Mouse (Mus musculus) mouse trophoblast stem cell (cell line): ENCODE measurements around the gene Rfx3.

Source experiments
- in situ Hi-C, 2 experiments: fragments of 300-500 bp; cut with MseI, MboI; formaldehyde crosslinking; loops; 2 replicates in 1 of 2; 3 replicates in 1 of 2; pipeline ENCODE4 v1.15.1; 2025

The Rfx3 gene

GRCm38 (mm10) chr19:27905976-27906375, 105.0 kb downstream of the Rfx3 start:
- in situ Hi-C loops = no loop called here

- in situ Hi-C loops = no loop called here
These were observed 105.8 kb downstream of the Rfx3 start for GRCm38 (mm10) chr19:27905172-27905571.

- in situ Hi-C loops = no loop called here
These were observed 106.3 kb downstream of the Rfx3 start for GRCm38 (mm10) chr19:27904655-27905054.

GRCm38 (mm10) chr19:27904209-27904608, 106.8 kb downstream of the Rfx3 start:
- in situ Hi-C loops = no loop called here

GRCm38 (mm10) chr19:27902601-27903000, 108.4 kb downstream of the Rfx3 start:
- in situ Hi-C loops = no loop called here

GRCm38 (mm10) chr19:27901693-27902092, 109.3 kb downstream of the Rfx3 start:
- in situ Hi-C loops = no loop called here

- in situ Hi-C loops = no loop called here
These were observed 126.4 kb downstream of the Rfx3 start for GRCm38 (mm10) chr19:27884520-27884919.

GRCm38 (mm10) chr19:27877429-27877828, 133.5 kb downstream of the Rfx3 start:
- in situ Hi-C loops = no loop called here

GRCm38 (mm10) chr19:27870794-27871193, 140.2 kb downstream of the Rfx3 start:
- in situ Hi-C loops = no loop called here

GRCm38 (mm10) chr19:27859641-27860040, 151.3 kb downstream of the Rfx3 start:
- in situ Hi-C loops = no loop called here

- in situ Hi-C loops = no loop called here
These were observed 162.0 kb downstream of the Rfx3 start for GRCm38 (mm10) chr19:27848946-27849345.

GRCm38 (mm10) chr19:27847055-27847454, 163.9 kb downstream of the Rfx3 start:
- in situ Hi-C loops = no loop called here

GRCm38 (mm10) chr19:27838635-27839034, 172.3 kb downstream of the Rfx3 start:
- in situ Hi-C loops = no loop called here

GRCm38 (mm10) chr19:27838041-27838440, 172.9 kb downstream of the Rfx3 start:
- in situ Hi-C loops = no loop called here

- in situ Hi-C loops = no loop called here
These were observed 178.5 kb downstream of the Rfx3 start for GRCm38 (mm10) chr19:27832448-27832847.

- in situ Hi-C loops = no loop called here
These were observed 182.7 kb downstream of the Rfx3 start for GRCm38 (mm10) chr19:27828316-27828715.

- in situ Hi-C loops = no loop called here
These were observed 193.3 kb downstream of the Rfx3 start for GRCm38 (mm10) chr19:27817661-27818060.

- in situ Hi-C loops = no loop called here
These were observed 230.9 kb downstream of the Rfx3 start for GRCm38 (mm10) chr19:27780030-27780429.

GRCm38 (mm10) chr19:27770716-27771265, 240.2 kb downstream of the Rfx3 start:
- in situ Hi-C loops = no loop called here

GRCm38 (mm10) chr19:27768444-27768843, 242.5 kb downstream of the Rfx3 start:
- in situ Hi-C loops = no loop called here

- in situ Hi-C loops = no loop called here
These were observed 250.7 kb downstream of the Rfx3 start for GRCm38 (mm10) chr19:27760309-27760708.

- in situ Hi-C loops = no loop called here
These were observed 251.6 kb downstream of the Rfx3 start for GRCm38 (mm10) chr19:27759347-27759746.

- in situ Hi-C loops = no loop called here
These were observed 263.7 kb downstream of the Rfx3 start for GRCm38 (mm10) chr19:27747301-27747700.

GRCm38 (mm10) chr19:27738908-27739307, 272.1 kb downstream of the Rfx3 start:
- in situ Hi-C loops = no loop called here
